Mouse (Mus musculus) myocyte (in vitro differentiated cells): ENCODE results near the gene Odf3. TPM values are rescaled to one million over a fixed set of nuclear protein-coding genes. Genes with fewer than 3 reads are reported as not detected.

Source experiments
- H3K27me3 ChIP-seq: one replicate; pipeline ENCODE4 v1.6.1; 2011; ENCODE audit not compliant: control insufficient read depth, insufficient read depth, insufficient read length
- H3K36me3 ChIP-seq: one replicate; pipeline ENCODE4 v1.6.1; 2011; ENCODE audit not compliant: control insufficient read depth, insufficient read depth
- H3K4me2 ChIP-seq: one replicate; pipeline ENCODE4 v1.6.1; 2011; ENCODE audit warnings: low read depth, control low read depth
- H3K4me3 ChIP-seq: one replicate; pipeline ENCODE4 v1.5.1; 2011; ENCODE audit warnings: mild to moderate bottlenecking, control low read depth, moderate library complexity
- H3K79me2 ChIP-seq: one replicate; pipeline ENCODE4 v1.6.1; 2011; ENCODE audit not compliant: control insufficient read depth, insufficient read depth
- H3ac ChIP-seq: one replicate; pipeline ENCODE4 v1.6.1; 2011; ENCODE audit not compliant: control insufficient read depth, insufficient read length
- CEBPB ChIP-seq: IDR thresholded peaks from 2 replicates; pipeline ENCODE4 v1.6.1; 2011; ENCODE audit warnings: mild to moderate bottlenecking, moderate library complexity; ENCODE audit not compliant: poor library complexity, insufficient read depth, severe bottlenecking
- E2F4 ChIP-seq: IDR thresholded peaks from one replicate; pipeline ENCODE4 v1.6.1; 2011; ENCODE audit warnings: mild to moderate bottlenecking, control low read depth, moderate library complexity; ENCODE audit not compliant: insufficient read depth
- MAX ChIP-seq: IDR thresholded peaks from one replicate; pipeline ENCODE4 v1.6.1; 2011; ENCODE audit warnings: low read depth, mild to moderate bottlenecking, control low read depth
- MYOD1 ChIP-seq, 3 experiments: IDR thresholded peaks; one replicate each; pipeline ENCODE4 v1.6.1; 2011; ENCODE audit warnings: control low read depth in 2 of 3, low read depth in 2 of 3, mild to moderate bottlenecking in 2 of 3, moderate library complexity in 1 of 3; ENCODE audit not compliant: insufficient read length in 2 of 3, control insufficient read depth in 1 of 3
- MYOG ChIP-seq, 3 experiments: IDR thresholded peaks; one replicate each; pipeline ENCODE4 v1.6.1; 2011; ENCODE audit warnings: control low read depth in 2 of 3, low read depth in 2 of 3, mild to moderate bottlenecking in 2 of 3; ENCODE audit not compliant: insufficient read length in 2 of 3, control insufficient read depth in 1 of 3, insufficient read depth in 1 of 3
- POLR2A ChIP-seq: IDR thresholded peaks from one replicate; pipeline ENCODE4 v1.6.1; 2011; ENCODE audit warnings: low read depth, mild to moderate bottlenecking, control low read depth, moderate library complexity; ENCODE audit not compliant: insufficient read length
- POLR2AphosphoS2 ChIP-seq: IDR thresholded peaks from one replicate; pipeline ENCODE4 v1.6.1; 2011; ENCODE audit warnings: low read depth, control low read depth; ENCODE audit not compliant: insufficient read length
- REST ChIP-seq: IDR thresholded peaks from one replicate; pipeline ENCODE4 v1.6.1; 2011; ENCODE audit warnings: mild to moderate bottlenecking, control low read depth, moderate library complexity; ENCODE audit not compliant: insufficient read depth, insufficient read length
- SRF ChIP-seq: IDR thresholded peaks from one replicate; pipeline ENCODE4 v1.6.1; 2011; ENCODE audit warnings: low read depth; ENCODE audit not compliant: control insufficient read depth, insufficient read length
- TCF12 ChIP-seq: IDR thresholded peaks from one replicate; pipeline ENCODE4 v1.6.1; 2011; ENCODE audit warnings: mild to moderate bottlenecking, control low read depth; ENCODE audit not compliant: poor library complexity, insufficient read depth, severe bottlenecking
- TCF3 ChIP-seq: IDR thresholded peaks from one replicate; pipeline ENCODE4 v1.6.1; 2011; ENCODE audit warnings: low read depth, control low read depth; ENCODE audit not compliant: insufficient read length
- USF1 ChIP-seq: IDR thresholded peaks from one replicate; pipeline ENCODE4 v1.6.1; 2011; ENCODE audit warnings: low read depth, mild to moderate bottlenecking, control low read depth, moderate library complexity
- polyA plus RNA-seq: library from polyadenylated mRNA; unstranded; fragments of >200 nt; fragmentation: generic; extraction: Trizol; gene quantifications from one replicate; pipeline ENCODE4 v1.2.1, GENCODE M21; 2012; ENCODE audit warnings: missing spikeins

Odf3 gene
- polyA plus RNA-seq: 0.07 TPM

DNA sequence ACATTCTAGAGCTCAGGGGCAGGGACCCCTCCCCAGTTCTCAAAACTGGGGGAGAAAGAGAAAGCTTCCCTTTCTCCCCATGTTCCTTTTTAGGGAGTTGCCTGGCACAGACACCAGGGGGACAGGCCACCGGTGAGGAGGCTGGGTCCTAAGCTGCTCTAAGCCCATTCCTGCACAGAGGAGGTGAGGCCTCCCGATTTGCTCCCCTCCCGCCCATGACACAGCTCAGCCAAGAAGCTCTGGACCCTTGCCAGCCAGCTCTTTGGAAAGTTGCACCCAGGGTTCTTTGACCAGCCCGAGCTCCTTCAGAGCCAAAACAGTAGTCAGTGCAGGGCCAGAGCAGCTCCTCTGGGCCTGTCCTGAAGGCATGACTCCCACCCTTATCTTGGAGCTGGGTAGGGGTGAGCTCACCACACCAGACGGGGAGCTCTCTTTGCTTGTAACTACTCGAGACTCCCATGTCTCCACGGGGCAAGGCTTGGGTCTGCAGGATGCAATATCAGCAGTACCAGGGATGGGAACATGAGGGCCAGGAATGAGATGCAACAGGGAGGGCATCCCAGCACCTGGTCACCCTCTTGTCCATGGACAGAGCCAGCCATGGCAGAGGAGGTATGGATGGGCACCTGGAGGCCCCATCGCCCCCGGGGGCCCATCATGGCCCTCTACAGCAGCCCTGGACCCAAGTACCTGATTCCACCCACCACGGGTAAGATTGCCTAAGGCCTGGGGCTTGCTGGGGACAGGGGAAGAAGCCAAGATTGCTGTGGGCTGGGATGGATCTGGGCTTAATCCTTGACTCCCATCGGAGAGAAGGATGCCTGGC, at the start of gene Odf3:
TSS of gene Odf3 (plus strand) at position 51 of the 826 bp plus-strand sequence.
- no peak within 1 kb of the TSS for H3ac ChIP-seq
- H3K4me3 ChIP-seq: no peak within 1 kb of the TSS
- H3K79me2 ChIP-seq: peaks cover 2% of the 10 kb centered on the region
- H3K27me3 ChIP-seq: peaks cover 12% of the 10 kb centered on the region
- no peak within 1 kb of the TSS for H3K4me2 ChIP-seq
- TF ChIP-seq CEBPB (no peak), REST (no peak), POLR2AphosphoS2 (no peak), SRF (no peak), MYOD1 (IDR thresholded peaks at IDR 0.05; ENCODE audit: control insufficient read depth in 1 of 3, insufficient read length in 2 of 3, low read depth in 2 of 3) (no peak), TCF3 (no peak), MYOG (IDR thresholded peaks at IDR 0.05; ENCODE audit: control insufficient read depth in 1 of 3, insufficient read depth in 1 of 3, insufficient read length in 2 of 3, low read depth in 2 of 3) (no peak), E2F4 (no peak), MAX (no peak), TCF12 (no peak), USF1 (no peak), POLR2A (no peak)
- H3K36me3 ChIP-seq: peaks cover 1% of the 10 kb centered on the region

DNA sequence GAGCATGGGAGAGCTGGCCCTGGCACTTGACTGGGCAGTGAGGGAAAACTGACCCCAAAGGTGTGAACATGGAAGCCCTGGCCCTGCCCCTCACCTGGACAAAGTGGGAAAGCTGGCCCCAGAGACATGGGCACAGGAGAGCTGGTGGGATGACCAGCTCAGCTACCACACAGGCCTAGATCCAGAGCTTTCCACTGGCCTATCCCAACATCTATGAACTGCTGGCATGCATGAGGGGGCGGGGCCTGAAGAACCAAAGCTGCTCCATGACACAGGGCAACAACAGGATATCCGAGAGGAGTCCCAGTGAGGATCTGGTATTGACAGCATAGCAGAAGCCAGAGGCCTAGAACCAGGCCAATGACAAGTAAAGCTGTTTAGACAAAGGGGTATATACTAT, 49.4 kb upstream of the Odf3 start:
- H3K79me2 ChIP-seq: no peaks in the 10 kb centered on the region
- H3K4me2 ChIP-seq: no peak overlapping the region
- H3K4me3 ChIP-seq: no peak overlapping the region
- peaks cover 14% of the 10 kb centered on the region for H3K27me3 ChIP-seq
- H3K36me3 ChIP-seq: no peaks in the 10 kb centered on the region
- TF ChIP-seq TCF12: no peak
- TF ChIP-seq POLR2A: no peak
- no peak for TF ChIP-seq SRF
- TF ChIP-seq E2F4: no peak
- no peak for TF ChIP-seq REST
- TF ChIP-seq MAX: no peak
- no peak for TF ChIP-seq TCF3
- TF ChIP-seq MYOD1 (IDR thresholded peaks at IDR 0.05; ENCODE audit: control insufficient read depth in 1 of 3, insufficient read length in 2 of 3, low read depth in 2 of 3): no peak
- TF ChIP-seq POLR2AphosphoS2: no peak
- TF ChIP-seq USF1: no peak
- H3ac ChIP-seq: no peak overlapping the region

DNA sequence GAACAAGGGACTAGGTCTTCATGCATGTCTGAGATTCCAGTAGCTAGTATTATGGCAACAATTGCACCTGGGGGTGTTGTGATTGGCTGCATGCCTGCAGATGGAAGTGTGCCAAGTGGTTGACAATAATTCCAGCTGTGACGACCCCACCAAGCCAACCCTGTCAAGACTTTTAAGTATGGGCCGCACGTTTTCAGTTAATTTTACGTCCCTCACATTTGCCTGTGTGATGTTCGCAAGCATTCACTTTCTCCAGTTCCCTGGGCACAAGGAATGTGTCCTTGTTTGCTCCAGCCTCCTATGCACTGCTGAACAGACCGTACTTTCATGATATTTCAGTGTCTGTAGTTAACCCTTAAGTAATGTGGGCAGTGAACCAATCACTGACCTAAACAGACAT, 45.0 kb upstream of the Odf3 start:
- Histone ChIP-seq H3K4me3 (no peak overlapping the region), H3K79me2 (no peaks in the 10 kb centered on the region), H3ac (no peak overlapping the region), H3K36me3 (no peaks in the 10 kb centered on the region), H3K27me3 (peaks cover 11% of the 10 kb centered on the region), H3K4me2 (no peak overlapping the region)
- TF ChIP-seq TCF12 (no peak), MYOG (IDR thresholded peaks at IDR 0.05; ENCODE audit: control insufficient read depth in 1 of 3, insufficient read depth in 1 of 3, insufficient read length in 2 of 3, low read depth in 2 of 3) (no peak), CEBPB (no peak), MAX (no peak), POLR2AphosphoS2 (no peak), SRF (no peak), USF1 (no peak), TCF3 (no peak), REST (no peak), MYOD1 (IDR thresholded peaks at IDR 0.05; ENCODE audit: control insufficient read depth in 1 of 3, insufficient read length in 2 of 3, low read depth in 2 of 3) (no peak), E2F4 (no peak), POLR2A (no peak)

DNA sequence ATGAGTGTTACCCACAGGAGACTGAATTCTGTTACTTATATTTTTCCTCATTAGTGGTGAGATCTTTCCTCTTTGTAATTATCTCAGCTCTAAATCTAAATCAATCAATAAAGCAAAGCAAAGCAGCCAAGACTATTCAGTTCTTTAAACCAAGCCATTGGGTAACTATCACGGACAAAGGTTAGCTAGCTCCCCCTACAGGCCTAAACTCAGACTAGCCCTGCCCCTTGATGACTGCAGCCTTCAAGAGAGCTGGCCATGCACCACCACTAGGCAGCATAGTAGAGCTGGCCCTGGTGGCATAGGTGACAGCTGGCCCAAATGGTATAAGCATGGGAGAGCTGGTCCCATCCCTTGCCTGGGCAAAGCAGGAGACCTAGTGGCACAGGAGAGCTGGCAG, 41.9 kb upstream of the Odf3 start:
- H3K79me2 ChIP-seq: no peaks in the 10 kb centered on the region
- TF ChIP-seq USF1 (no peak), SRF (no peak), E2F4 (no peak), MYOG (IDR thresholded peaks at IDR 0.05; ENCODE audit: control insufficient read depth in 1 of 3, insufficient read depth in 1 of 3, insufficient read length in 2 of 3, low read depth in 2 of 3) (no peak), CEBPB (no peak), REST (no peak), TCF3 (no peak), MAX (no peak), MYOD1 (IDR thresholded peaks at IDR 0.05; ENCODE audit: control insufficient read depth in 1 of 3, insufficient read length in 2 of 3, low read depth in 2 of 3) (no peak), TCF12 (no peak), POLR2A (no peak), POLR2AphosphoS2 (no peak)
- no peak overlapping the region for H3ac ChIP-seq
- no peak overlapping the region for H3K4me2 ChIP-seq
- H3K27me3 ChIP-seq: peaks cover under 1% of the 10 kb centered on the region
- no peaks in the 10 kb centered on the region for H3K36me3 ChIP-seq
- H3K4me3 ChIP-seq: no peak overlapping the region

DNA sequence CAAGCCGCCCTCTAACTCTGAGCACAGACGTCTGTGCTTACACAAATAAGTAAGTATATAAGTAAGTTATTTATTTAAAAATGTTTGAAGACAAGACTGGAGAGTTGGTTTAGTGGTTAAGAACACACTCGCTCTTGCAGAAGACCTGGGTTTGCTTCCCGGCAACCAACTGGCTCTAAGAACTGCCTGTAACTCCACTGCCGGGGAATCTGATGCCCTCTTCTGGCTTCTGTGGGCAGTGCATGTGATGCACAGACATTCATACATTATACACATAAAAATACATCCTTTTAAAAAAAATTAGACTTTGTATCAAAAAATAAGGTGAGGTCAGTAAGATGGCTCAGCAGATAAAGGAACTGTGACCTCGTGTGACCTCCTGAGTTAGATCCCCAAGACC, 37.1 kb upstream of the Odf3 start:
- no peak overlapping the region for H3ac ChIP-seq
- no peak overlapping the region for H3K4me3 ChIP-seq
- H3K36me3 ChIP-seq: no peaks in the 10 kb centered on the region
- TF ChIP-seq USF1: no peak
- TF ChIP-seq POLR2A: no peak
- TF ChIP-seq MAX: no peak
- no peak for TF ChIP-seq TCF3
- TF ChIP-seq MYOG (IDR thresholded peaks at IDR 0.05; ENCODE audit: control insufficient read depth in 1 of 3, insufficient read depth in 1 of 3, insufficient read length in 2 of 3, low read depth in 2 of 3): no peak
- TF ChIP-seq TCF12: no peak
- TF ChIP-seq SRF: no peak
- no peak for TF ChIP-seq E2F4
- TF ChIP-seq CEBPB: no peak
- TF ChIP-seq POLR2AphosphoS2: no peak
- no peak for TF ChIP-seq MYOD1 (IDR thresholded peaks at IDR 0.05; ENCODE audit: control insufficient read depth in 1 of 3, insufficient read length in 2 of 3, low read depth in 2 of 3)
- no peak for TF ChIP-seq REST
- no peaks in the 10 kb centered on the region for H3K79me2 ChIP-seq
- H3K4me2 ChIP-seq: no peak overlapping the region
- no peaks in the 10 kb centered on the region for H3K27me3 ChIP-seq
